Mouse (Mus musculus) cerebellum, adult 2 months (tissue): Measurements from ENCODE around the gene Dock1.

ENCODE experiments used
- CTCF ChIP-seq: fragments of 200-500 bp; IDR thresholded peaks from 2 replicates; pipeline ENCODE4 v1.5.1; 2011; ENCODE audit warnings: low read depth, mild to moderate bottlenecking, control low read depth, low read length, moderate library complexity, borderline replicate concordance; ENCODE audit not compliant: insufficient read depth
- POLR2A ChIP-seq: fragments of 200-500 bp; IDR thresholded peaks from 2 replicates; pipeline ENCODE4 v1.6.1; 2011; ENCODE audit warnings: low read length, control low read depth, borderline replicate concordance; ENCODE audit not compliant: insufficient read depth

GRCm38 (mm10) chr7:135165155-135165554, 494.7 kb downstream of the Dock1 start:
- TF ChIP-seq CTCF (peak; percentile 59), POLR2A (no peak)
